Mouse (Mus musculus) brain, embryonic 14.5 days (tissue): ENCODE results near the gene Tjp1.

Experiments used
- CTCF ChIP-seq: fragments of 200-500 bp; IDR thresholded peaks from 2 replicates; pipeline ENCODE4 v1.5.1; 2012; ENCODE audit warnings: inconsistent platforms, mild to moderate bottlenecking, moderate library complexity, borderline replicate concordance; ENCODE audit not compliant: insufficient read depth, insufficient read length; ENCODE audit errors: extremely low read depth
- POLR2A ChIP-seq: fragments of 200-500 bp; IDR thresholded peaks from 2 replicates; pipeline ENCODE4 v1.6.1; 2012; ENCODE audit warnings: mild to moderate bottlenecking, inconsistent platforms, borderline replicate concordance; ENCODE audit not compliant: poor library complexity, insufficient read depth, insufficient read length, severe bottlenecking; ENCODE audit errors: extremely low read depth

GRCm38 (mm10) chr7:65469666-65470065 is 57.9 kb downstream of the Tjp1 start:
- TF ChIP-seq POLR2A (no peak), CTCF (no peak)
